Mouse (Mus musculus): Measurements from ENCODE around the gene Paqr7. TPM values are rescaled to one million over a fixed set of nuclear protein-coding genes. Genes with fewer than 3 reads are reported as not detected.

The Paqr7 gene
- total RNA-seq, 4 experiments from 2014 or later, result 2.8 to 5.5 (median 5.0) TPM

- DNase-seq (ENCODE audit: low spot score in 2 of 2), result peak; percentile 97 to 98
Measured at GRCm38 (mm10) chr4:134534932-134535786, 38.7 kb downstream of the Paqr7 start, which contains the start of gene Mtfr1l. Gene Mtfr1l, minus strand, starts transcription at chr4:134535387.

- DNase-seq (ENCODE audit: low spot score in 2 of 2), result no peak
Measured at GRCm38 (mm10) chr4:134535787-134536151, 39.3 kb downstream of the Paqr7 start.

GRCm38 (mm10) chr4:134538997-134539580, 42.6 kb downstream of the Paqr7 start:
- no peak for DNase-seq (ENCODE audit: low spot score in 2 of 2)

GRCm38 (mm10) chr4:134542726-134543125, 46.2 kb downstream of the Paqr7 start:
- DNase-seq (ENCODE audit: low spot score in 2 of 2), result no peak

- peak; percentile 89 to 92 for DNase-seq (ENCODE audit: low spot score in 2 of 2)
Measured at GRCm38 (mm10) chr4:134543261-134543660, 46.8 kb downstream of the Paqr7 start.

GRCm38 (mm10) chr4:134546814-134547705, 50.6 kb downstream of the Paqr7 start:
- no peak for DNase-seq (ENCODE audit: low spot score in 2 of 2)

- peak; percentile 37 to 40 for DNase-seq (ENCODE audit: low spot score in 2 of 2)
Measured at GRCm38 (mm10) chr4:134548169-134548938, 51.9 kb downstream of the Paqr7 start.

GRCm38 (mm10) chr4:134549899-134550298, 53.4 kb downstream of the Paqr7 start:
- no peak for DNase-seq (ENCODE audit: low spot score in 2 of 2)

GRCm38 (mm10) chr4:134551494-134552316, 55.2 kb downstream of the Paqr7 start, which contains the start of gene Selenon:
Gene Selenon, minus strand, starts transcription at chr4:134552166.
- peak in 1 of 2 experiments; percentile 44 for DNase-seq (ENCODE audit: low spot score in 2 of 2)

GRCm38 (mm10) chr4:134553631-134554030, 57.1 kb downstream of the Paqr7 start:
- no peak for DNase-seq (ENCODE audit: low spot score in 2 of 2)

GRCm38 (mm10) chr4:134555956-134556580, 59.6 kb downstream of the Paqr7 start:
- DNase-seq (ENCODE audit: low spot score in 2 of 2), result no peak

GRCm38 (mm10) chr4:134557626-134558249, 61.2 kb downstream of the Paqr7 start:
- DNase-seq (ENCODE audit: low spot score in 2 of 2), result no peak

- no peak for DNase-seq (ENCODE audit: low spot score in 2 of 2)
Measured at GRCm38 (mm10) chr4:134558570-134559113, 62.1 kb downstream of the Paqr7 start.

GRCm38 (mm10) chr4:134559154-134559553, 62.7 kb downstream of the Paqr7 start:
- DNase-seq (ENCODE audit: low spot score in 2 of 2), result no peak
